Mouse (Mus musculus) heart, adult 2 months (tissue): ENCODE measurements around the gene Epyc.

Experiments used
- CTCF ChIP-seq: fragments of 200-600 bp; IDR thresholded peaks from 2 replicates; pipeline ENCODE4 v1.8.1; 2022; ENCODE audit warnings: antibody characterized with exemption, mild to moderate bottlenecking, moderate library complexity
- EP300 ChIP-seq: fragments of 200-500 bp; IDR thresholded peaks from 2 replicates; pipeline ENCODE4 v1.6.1; 2011; ENCODE audit warnings: low read depth, low read length, control low read depth; ENCODE audit not compliant: insufficient read depth
- POLR2A ChIP-seq: fragments of 200-500 bp; IDR thresholded peaks from 2 replicates; pipeline ENCODE4 v1.6.1; 2011; ENCODE audit warnings: mild to moderate bottlenecking, low read depth, low read length, control low read depth; ENCODE audit not compliant: insufficient read depth

GRCm38 (mm10) chr10:97643768-97644167 is at the start of gene Epyc:
- TF ChIP-seq CTCF (no peak), POLR2A (no peak), EP300 (no peak)
